Mouse (Mus musculus) gastrocnemius, adult 18-20 months (tissue): ENCODE measurements around the gene Gm11146. TPM values are rescaled to one million over a fixed set of nuclear protein-coding genes. Genes with fewer than 3 reads are reported as not detected.

ENCODE experiments used
- DNase-seq: peaks from one replicate; pipeline ENCODE4 v3.0.0; 2021; ENCODE audit warnings: low spot score
- long read RNA-seq, 2 experiments: library from polyadenylated mRNA; stranded (forward); transcript quantifications; one replicate each; pipeline ENCODE4 v2.0.0; 2021
- total RNA-seq, 2 experiments: library from RNA; stranded (reverse); gene quantifications; 2 replicates each; pipeline ENCODE4 v1.2.3; 2021

Gm11146 gene
- total RNA-seq = not detected
- long read RNA-seq, experiment 1 = 0 reads
- long read RNA-seq, experiment 2 = 0 reads

DNA sequence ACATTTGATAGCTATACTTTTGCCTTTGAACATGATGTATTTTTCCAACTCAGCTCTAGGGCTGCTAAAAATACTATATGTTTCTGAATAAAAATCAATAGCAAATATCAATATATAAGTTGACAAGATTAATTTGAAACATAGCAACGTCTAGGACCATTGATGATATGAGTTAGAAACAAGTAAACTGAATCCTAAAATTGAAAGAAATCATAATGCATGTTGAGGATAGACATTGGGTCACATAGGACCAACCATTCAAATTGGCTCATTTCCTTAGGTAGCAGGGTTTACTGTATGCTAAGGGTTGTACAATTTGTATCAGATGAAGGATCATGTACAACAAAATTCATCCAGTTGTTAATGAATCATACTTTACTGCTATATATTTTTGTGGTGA, at the start of gene Gm11146:
Gene Gm11146, minus strand, starts transcription at position 101 of the 400 bp plus-strand sequence.
- no peak for DNase-seq

DNA sequence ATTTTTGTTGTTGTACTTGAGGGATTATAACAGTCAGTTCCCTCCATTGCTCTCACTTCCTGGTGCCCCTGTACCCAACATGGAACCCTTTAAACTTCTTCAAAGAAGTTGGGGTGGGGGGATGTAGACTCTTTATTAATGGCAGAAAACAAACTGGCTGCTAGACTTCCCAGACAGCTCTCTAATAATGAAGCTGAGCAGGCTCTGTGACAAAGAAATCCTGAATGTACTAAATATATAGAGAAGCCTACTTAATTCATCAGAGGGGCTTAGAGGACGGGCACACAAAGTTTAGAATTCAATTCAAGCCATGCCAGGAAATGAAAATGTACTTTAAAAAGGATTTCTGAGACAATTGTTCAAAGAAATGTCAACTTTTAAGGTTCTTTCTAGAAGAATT, 48.7 kb upstream of the Gm11146 start:
- DNase-seq = no peak

DNA sequence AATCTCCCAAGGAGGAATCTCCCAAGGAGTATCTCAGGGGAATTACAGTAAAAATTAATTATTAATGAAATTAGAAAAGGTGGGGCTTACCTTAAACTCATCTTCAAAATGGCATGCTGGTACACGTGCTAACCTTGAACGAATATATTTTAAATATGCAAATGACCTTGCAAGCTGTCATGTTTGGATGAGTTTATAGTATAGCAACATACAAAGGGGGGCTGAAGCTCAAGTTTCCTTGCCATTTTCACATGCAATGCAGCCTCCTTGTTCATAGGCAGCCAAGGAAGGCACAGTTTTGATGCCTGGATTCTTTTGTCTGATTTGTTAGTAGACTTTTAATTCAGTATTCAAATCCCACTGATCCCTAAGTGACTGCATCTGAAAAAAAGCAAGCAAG, 47.1 kb upstream of the Gm11146 start:
- no peak for DNase-seq

- DNase-seq = no peak
These were observed 46.3 kb upstream of the Gm11146 start for GRCm38 (mm10) chr16:77648181-77648580.

GRCm38 (mm10) chr16:77646146-77646545, 44.3 kb upstream of the Gm11146 start:
- no peak for DNase-seq

DNA sequence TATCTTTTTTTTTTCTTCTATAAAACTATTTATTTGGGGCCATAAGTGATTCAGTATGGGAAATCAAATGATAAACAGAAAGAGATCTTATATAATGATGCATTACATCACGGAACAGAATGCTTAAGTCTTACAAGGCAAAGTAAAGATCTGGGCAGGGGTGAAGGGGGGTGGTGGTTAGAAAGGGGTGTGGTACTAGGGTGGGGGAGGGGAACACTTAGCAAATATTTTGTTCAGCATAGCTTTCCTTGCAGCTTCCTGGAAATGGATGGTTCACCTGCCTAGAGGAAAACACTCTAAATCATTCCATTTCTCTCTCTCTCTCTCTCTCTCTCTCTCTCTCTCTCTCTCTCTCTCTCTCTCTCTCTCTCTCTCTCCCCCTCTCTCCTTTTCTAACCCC, 43.1 kb upstream of the Gm11146 start:
- no peak for DNase-seq

DNA sequence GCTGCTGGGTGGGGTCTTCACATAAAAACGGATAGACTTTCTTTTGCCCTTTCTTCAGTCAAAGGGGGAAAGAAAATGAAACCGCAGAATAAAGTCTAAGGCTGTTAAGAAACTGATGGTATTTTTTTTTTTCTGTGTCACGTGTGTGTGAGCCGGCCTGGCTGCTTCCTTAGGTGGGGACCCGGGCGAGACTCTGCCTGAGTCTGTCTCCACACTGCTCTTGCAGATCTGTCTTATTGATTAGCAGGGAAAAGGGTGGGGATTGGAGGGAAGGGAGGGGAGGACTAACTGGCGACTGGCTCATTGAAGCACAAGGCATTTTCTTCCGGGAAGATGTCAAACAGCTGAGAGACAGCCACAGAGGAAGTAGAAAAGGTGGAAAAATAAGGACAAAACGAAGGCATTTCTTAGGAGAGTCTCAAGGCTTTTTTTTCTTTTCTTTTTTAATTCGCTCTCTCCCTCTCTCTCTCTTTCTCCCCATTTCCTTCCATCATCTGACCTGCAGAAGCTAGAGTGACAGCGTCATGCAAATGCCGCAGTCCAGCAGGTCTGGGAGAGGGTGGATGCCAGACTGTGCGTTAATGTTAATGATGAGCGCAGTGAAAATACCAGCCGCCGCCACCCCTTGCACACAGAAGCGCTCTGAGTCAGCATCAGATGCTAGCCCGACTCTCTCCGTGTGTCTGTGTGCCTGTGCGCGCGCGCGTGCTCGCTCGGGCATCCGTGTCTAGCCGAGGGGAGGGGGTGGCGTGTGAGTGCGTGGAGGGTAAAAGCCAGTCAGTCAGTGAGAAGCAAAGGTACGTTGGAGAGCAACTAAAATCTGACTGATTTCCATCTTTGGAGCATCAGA, 42.2 kb upstream of the Gm11146 start:
- DNase-seq = peak; percentile 50

DNA sequence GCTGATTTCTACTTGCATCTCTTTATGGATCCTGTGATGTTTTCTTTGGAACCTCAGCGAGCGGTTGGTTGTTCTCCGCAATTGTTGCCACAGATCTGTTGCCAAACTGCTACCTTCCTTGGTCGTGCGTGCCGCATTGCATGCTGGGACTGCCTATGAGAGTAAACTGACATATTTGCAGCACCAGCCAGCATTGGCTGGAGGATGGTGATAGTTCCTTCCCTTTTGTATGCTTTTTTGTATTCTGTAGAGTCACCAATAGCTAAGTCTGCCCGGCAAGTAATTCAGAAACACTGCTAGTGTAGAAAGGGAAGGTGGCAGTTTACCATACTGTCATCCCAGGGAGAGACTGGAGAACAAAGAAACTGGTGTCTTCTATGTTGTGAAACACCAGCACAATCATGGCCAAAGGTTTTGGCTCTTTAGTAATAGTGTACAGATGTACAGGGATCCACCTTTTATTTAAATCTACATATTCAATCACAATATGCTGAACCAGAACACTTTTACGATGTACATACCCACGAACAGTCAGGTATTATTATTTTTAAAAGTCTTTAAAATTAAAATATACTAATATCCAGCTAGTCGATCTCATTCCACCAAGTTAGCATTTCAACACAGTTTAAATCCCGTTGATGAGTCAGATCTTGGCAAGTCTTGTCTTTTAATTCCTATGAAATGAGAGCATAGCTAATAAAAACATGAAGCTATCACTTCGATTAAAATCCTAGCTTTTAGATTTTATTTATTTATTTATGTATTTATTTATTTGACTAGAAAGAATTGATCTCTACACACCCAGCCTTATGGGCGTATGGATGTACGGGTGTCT, 41.4 kb upstream of the Gm11146 start:
- peak; percentile 32 for DNase-seq

GRCm38 (mm10) chr16:77636497-77636896, 34.6 kb upstream of the Gm11146 start:
- DNase-seq = no peak

- no peak for DNase-seq
These were observed 30.5 kb upstream of the Gm11146 start for GRCm38 (mm10) chr16:77632315-77632881.

DNA sequence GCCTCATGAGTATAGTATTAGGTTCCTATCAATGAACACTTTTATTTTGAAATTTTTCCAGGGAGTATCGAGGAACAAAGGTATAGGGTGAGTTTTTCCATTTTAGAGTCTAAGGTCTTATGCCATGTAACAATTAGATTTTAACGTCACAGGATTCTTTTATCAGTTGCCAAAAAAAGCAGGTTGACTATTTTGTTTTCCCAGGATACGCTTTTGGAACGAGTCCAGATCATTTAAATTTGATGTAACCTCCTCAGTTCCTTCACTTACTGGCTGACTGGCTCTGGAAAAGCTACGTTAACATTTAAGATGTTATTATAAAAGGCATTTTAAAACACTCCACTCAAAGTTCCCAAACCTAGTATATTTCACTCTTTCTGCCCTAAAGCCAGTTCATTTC, 20.8 kb upstream of the Gm11146 start:
- no peak for DNase-seq

DNA sequence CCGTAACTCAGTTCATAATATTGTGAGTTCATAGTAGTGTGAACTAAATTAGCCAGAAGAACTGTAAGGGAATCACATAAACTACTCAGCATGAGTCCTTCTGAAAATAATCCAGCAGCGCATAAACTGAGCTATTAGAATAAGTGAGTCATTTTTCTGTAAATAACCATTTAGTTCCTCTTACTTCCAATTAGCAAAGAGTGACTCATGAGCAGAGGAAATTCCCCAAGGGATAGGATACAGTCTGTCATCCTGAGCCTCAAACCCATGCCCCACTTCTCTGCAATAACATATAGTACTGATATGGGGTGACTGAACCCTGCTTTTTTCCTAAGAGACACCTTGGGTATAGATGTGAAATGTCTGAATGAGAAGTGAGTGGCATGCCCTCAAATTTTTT, 687 bp upstream of the Gm11146 start:
- no peak for DNase-seq

- DNase-seq = no peak
These were observed 3.1 kb downstream of the Gm11146 start for GRCm38 (mm10) chr16:77598787-77599186.

DNA sequence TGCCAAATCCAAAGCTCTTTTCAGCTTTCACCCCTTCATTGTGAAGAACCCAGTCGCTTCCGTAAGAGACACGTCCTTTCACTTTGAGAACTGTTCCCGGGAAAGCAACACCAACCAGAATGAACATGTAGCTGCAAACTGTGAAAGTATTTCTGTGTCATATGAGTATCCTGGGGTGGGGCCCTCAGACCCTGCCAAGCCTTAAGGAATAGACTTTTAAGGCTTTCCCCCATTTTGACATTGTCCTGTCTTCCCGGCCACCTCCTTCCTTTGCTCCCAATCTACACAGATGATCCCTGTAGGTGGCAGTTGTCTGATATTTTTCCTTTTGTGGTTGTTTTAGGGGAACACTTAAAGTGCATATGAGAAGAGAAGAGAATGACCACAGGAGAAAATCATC, 5.3 kb downstream of the Gm11146 start:
- DNase-seq = peak; percentile 29

- DNase-seq = no peak
These were observed 6.2 kb downstream of the Gm11146 start for GRCm38 (mm10) chr16:77595661-77596060.

DNA sequence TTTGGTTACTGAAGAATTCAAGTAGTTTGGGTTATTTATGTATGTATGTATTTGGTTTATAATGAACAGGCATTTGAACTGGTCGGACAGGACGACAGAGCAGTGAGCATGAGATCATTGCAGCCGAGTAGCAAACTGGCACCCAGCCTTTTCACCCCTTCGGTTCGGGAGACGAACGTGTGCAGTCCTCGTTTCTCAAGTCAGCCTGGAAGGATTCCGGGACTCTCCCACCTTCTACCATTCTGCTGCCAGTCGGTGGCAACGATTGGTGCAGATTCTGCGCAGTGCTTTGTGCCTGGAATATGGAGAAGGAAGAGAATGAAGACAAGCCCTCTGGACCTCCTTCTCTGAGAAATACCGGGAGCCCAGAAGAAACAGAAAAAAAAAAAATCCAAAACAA, 7.3 kb downstream of the Gm11146 start:
- peak; percentile 76 for DNase-seq

- peak; percentile 75 for DNase-seq
These were observed 8.0 kb downstream of the Gm11146 start for GRCm38 (mm10) chr16:77593828-77594421.

DNA sequence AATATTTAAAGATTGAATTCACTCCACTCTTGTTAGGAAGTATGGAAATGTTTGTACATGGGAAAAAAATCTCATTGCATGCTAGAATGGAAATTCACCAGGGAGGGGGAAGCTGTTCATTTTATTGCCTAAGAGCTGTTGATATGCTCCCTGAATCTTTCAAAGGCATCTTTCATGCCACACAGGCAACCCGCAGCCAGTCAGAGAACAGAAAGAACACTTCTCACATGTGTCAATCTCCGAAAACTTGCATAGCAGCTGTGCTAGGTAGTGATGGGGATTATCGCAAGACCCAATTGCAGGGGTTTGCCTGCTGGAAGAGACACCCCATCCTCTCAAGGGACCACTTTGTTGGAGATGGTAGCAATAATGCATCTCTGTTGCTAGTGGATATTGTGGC, 8.9 kb downstream of the Gm11146 start:
- DNase-seq = peak; percentile 16

DNA sequence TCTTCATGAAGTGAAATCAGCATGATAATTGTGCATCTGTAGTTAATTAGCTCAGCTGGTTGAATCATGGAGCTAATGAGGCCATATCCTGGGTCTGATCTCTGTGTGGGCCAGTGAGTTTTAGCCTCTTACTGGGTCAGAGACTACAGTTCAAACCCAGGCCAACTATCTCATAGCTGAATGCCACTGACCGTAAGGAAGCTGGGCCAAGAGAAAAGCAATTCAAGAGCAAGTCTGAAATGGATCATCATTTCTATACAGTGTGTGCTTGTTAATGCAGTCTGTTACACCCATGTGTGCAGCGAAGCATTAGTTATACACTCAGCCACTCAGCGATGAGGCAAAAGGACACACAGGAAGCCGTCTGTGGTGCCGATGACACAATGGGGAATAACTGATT, 28.9 kb downstream of the Gm11146 start:
- no peak for DNase-seq

- DNase-seq = no peak
These were observed 32.4 kb downstream of the Gm11146 start for GRCm38 (mm10) chr16:77569457-77569856.

- no peak for DNase-seq
These were observed 33.5 kb downstream of the Gm11146 start for GRCm38 (mm10) chr16:77568384-77568783.

DNA sequence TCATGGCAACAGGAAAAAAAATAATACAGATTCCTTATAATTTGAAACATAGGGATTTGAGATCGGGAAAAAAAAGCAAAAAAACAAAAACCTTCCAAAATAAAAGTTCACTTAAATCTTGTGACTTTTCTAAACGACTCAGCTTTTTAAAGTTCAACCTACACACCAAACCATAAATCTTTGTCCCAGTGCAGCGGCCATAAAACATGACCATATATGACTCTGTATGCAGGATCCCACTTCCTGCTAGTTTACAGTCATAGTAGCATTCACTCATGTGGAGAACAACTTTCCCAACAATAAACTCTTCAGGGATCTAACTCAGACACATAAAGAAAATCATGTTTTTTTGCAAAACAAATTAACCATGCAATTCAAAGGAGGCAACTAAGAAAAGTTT, 39.0 kb downstream of the Gm11146 start:
- DNase-seq = no peak
